Comparison of ENCODE assay signal across 21 mouse cellular contexts in the genomic region with DNA sequence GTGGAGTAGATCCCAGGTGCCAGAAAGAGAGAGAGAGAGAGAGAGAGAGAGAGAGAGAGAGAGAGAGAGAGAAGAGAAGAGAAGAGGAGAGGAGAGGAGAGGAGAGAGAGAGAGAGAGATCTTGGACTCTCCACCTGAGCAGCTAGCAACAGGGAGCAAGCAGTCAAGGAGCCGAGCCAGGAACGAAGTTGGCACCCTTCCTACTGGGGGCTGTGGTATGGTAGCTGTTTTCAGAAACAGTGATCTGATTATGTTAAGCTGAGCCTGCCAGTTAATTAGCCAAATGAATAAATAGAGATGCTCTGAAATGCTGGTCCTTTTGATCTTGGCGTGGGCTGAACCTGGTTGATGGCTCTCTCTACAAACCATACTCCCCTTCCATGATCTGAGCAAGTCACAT. TPM values are rescaled to one million over a fixed set of nuclear protein-coding genes. Genes with fewer than 3 reads are reported as not detected.
DNase-seq lines count a peak whose midpoint lies in the region; ATAC-seq and TF ChIP-seq lines count a peak whose summit lies in the region.
"Had no signal": no experiment of that assay in that cellular context is flagged by ENCODE, and none has a peak within 500 bp of the region (broad histone marks: within the 10 kb centered on the region; RNA-seq: fewer than 3 reads in every experiment).

No protein-coding gene starts in this region.

- peak; percentile 75 for DNase-seq in forebrain, embryonic 14.5 days (ENCODE audit: low spot score)
- DNase-seq in layer of hippocampus, postnatal 10 days (ENCODE audit: low spot score in 2 of 2): peak; percentile 19 to 26
- no peak for DNase-seq in layer of hippocampus, adult 8-10 months (ENCODE audit: low spot score in 2 of 2)
- DNase-seq in midbrain, postnatal 0 days (ENCODE audit: low spot score): peak; percentile 44
- DNase-seq in midbrain, embryonic 11.5 days (ENCODE audit: low spot score, missing footprints): no peak
- DNase-seq in brain, embryonic 14.5 days (ENCODE audit: low read depth): peak; percentile 81
- no peak for DNase-seq in hindbrain, embryonic 10.5 days (ENCODE audit: low spot score)
- DNase-seq: adrenal gland, postnatal 10 days; adrenal gland, postnatal 36 days; cerebellum, adult 18-20 months; cerebellum, adult 9-10 months; gastrocnemius, adult 2 months; gastrocnemius, postnatal 14 days had no signal

- H3K9me3 ChIP-seq in forebrain, embryonic 14.5 days (replicated peaks; ENCODE audit: control insufficient read depth, low read length): no peaks in the 10 kb centered on the region
- no peaks in the 10 kb centered on the region for H3K9me3 ChIP-seq in forebrain, embryonic 13.5 days (replicated peaks)
- H3K9me3 ChIP-seq in midbrain, postnatal 0 days (ENCODE audit: low read length): no peaks in the 10 kb centered on the region
- H3K9me3 ChIP-seq in midbrain, embryonic 11.5 days (ENCODE audit: control insufficient read depth, low read length): no peaks in the 10 kb centered on the region
- no peaks in the 10 kb centered on the region for H3K9me3 ChIP-seq in hindbrain, embryonic 10.5 days
- H3K9me3 ChIP-seq: forebrain, embryonic 10.5 days had no signal

- no peak for TF ChIP-seq POLR2A in brain, embryonic 14.5 days (IDR thresholded peaks at IDR 0.05; ENCODE audit: borderline replicate concordance, extremely low read depth, insufficient read depth, insufficient read length, poor library complexity, severe bottlenecking)

- no peak overlapping the region for H3K27ac ChIP-seq in forebrain, embryonic 14.5 days (ENCODE audit: low read depth, low read length)
- no peak overlapping the region for H3K27ac ChIP-seq in forebrain, embryonic 13.5 days
- H3K27ac ChIP-seq in midbrain, postnatal 0 days (ENCODE audit: low read depth, low read length): no peak overlapping the region
- H3K27ac ChIP-seq in midbrain, embryonic 11.5 days (ENCODE audit: low read depth, low read length): no peak overlapping the region
- no peak overlapping the region for H3K27ac ChIP-seq in hindbrain, embryonic 10.5 days
- H3K27ac ChIP-seq: forebrain, embryonic 10.5 days; gastrocnemius, adult 2 months; hindbrain, embryonic 14.5 days had no signal

- H3K9ac ChIP-seq in forebrain, embryonic 14.5 days (ENCODE audit: low read length): no peak overlapping the region
- H3K9ac ChIP-seq in forebrain, embryonic 13.5 days: no peak overlapping the region
- no peak overlapping the region for H3K9ac ChIP-seq in midbrain, postnatal 0 days (replicated peaks; ENCODE audit: low read length, poor library complexity, severe bottlenecking)
- no peak overlapping the region for H3K9ac ChIP-seq in midbrain, embryonic 11.5 days (ENCODE audit: low read length)
- H3K9ac ChIP-seq: hindbrain, embryonic 14.5 days had no signal

- H3K36me3 ChIP-seq in forebrain, embryonic 14.5 days (ENCODE audit: control insufficient read depth, insufficient read depth, low read length): no peaks in the 10 kb centered on the region
- no peaks in the 10 kb centered on the region for H3K36me3 ChIP-seq in forebrain, embryonic 13.5 days (ENCODE audit: poor library complexity, severe bottlenecking)
- no peaks in the 10 kb centered on the region for H3K36me3 ChIP-seq in midbrain, postnatal 0 days (ENCODE audit: insufficient read depth, low read length)
- H3K36me3 ChIP-seq in midbrain, embryonic 11.5 days (ENCODE audit: control insufficient read depth, insufficient read depth, low read length): no peaks in the 10 kb centered on the region
- no peaks in the 10 kb centered on the region for H3K36me3 ChIP-seq in hindbrain, embryonic 10.5 days
- H3K36me3 ChIP-seq: forebrain, embryonic 10.5 days had no signal

- no peak for ATAC-seq in forebrain, embryonic 14.5 days
- no peak for ATAC-seq in forebrain, embryonic 13.5 days
- ATAC-seq in midbrain, postnatal 0 days (ENCODE audit: low FRiP score): no peak
- no peak for ATAC-seq in midbrain, embryonic 11.5 days (ENCODE audit: low FRiP score)
- ATAC-seq: CD4-positive, CD25-positive, alpha-beta regulatory T cell, adult 4 months; forebrain, embryonic 16.5 days; intestine, postnatal 0 days; Patski had no signal

- H3K27me3 ChIP-seq in forebrain, embryonic 14.5 days (replicated peaks; ENCODE audit: control insufficient read depth, insufficient read depth, low read length): no peaks in the 10 kb centered on the region
- no peaks in the 10 kb centered on the region for H3K27me3 ChIP-seq in forebrain, embryonic 13.5 days
- no peaks in the 10 kb centered on the region for H3K27me3 ChIP-seq in midbrain, postnatal 0 days (ENCODE audit: insufficient read depth, low read length)
- H3K27me3 ChIP-seq in midbrain, embryonic 11.5 days (ENCODE audit: control insufficient read depth, insufficient read depth, low read length): no peaks in the 10 kb centered on the region
- H3K27me3 ChIP-seq in hindbrain, embryonic 10.5 days (ENCODE audit: insufficient read depth, poor library complexity, severe bottlenecking): no peaks in the 10 kb centered on the region; the same call in 1 of the 2 replicates
- H3K27me3 ChIP-seq: Patski had no signal

- no peak overlapping the region for H3K4me2 ChIP-seq in forebrain, embryonic 14.5 days (ENCODE audit: low read length)
- H3K4me2 ChIP-seq in forebrain, embryonic 13.5 days: no peak overlapping the region
- H3K4me2 ChIP-seq in midbrain, postnatal 0 days (ENCODE audit: low read depth, low read length, poor library complexity, severe bottlenecking): no peak overlapping the region
- H3K4me2 ChIP-seq in midbrain, embryonic 11.5 days: no peak overlapping the region
- H3K4me2 ChIP-seq: heart, embryonic 11.5 days; hindbrain, embryonic 14.5 days had no signal

- TF ChIP-seq CTCF in midbrain, postnatal 0 days (IDR thresholded peaks at IDR 0.05): no peak
- no peak for TF ChIP-seq CTCF in brain, embryonic 14.5 days (IDR thresholded peaks at IDR 0.05; ENCODE audit: borderline replicate concordance, extremely low read depth, insufficient read depth, insufficient read length)

- H3K4me3 ChIP-seq in forebrain, embryonic 14.5 days (ENCODE audit: low read depth, low read length): no peak overlapping the region
- no peak overlapping the region for H3K4me3 ChIP-seq in forebrain, embryonic 13.5 days
- H3K4me3 ChIP-seq in midbrain, postnatal 0 days (ENCODE audit: low read depth, low read length): no peak overlapping the region
- no peak overlapping the region for H3K4me3 ChIP-seq in midbrain, embryonic 11.5 days (ENCODE audit: low read depth, low read length)
- no peak overlapping the region for H3K4me3 ChIP-seq in hindbrain, embryonic 10.5 days
- H3K4me3 ChIP-seq: forebrain, embryonic 10.5 days; gastrocnemius, adult 2 months had no signal

- 32% methylated on average over 3 of the region's 3 CpGs for WGBS in forebrain, embryonic 14.5 days
- WGBS in forebrain, embryonic 13.5 days: 55% methylated on average over 3 of the region's 3 CpGs
- 73% methylated on average over 3 of the region's 3 CpGs for WGBS in midbrain, postnatal 0 days
- WGBS in midbrain, embryonic 11.5 days: 83% methylated on average over 3 of the region's 3 CpGs
- 88% methylated on average over 3 of the region's 3 CpGs for WGBS in hindbrain, embryonic 10.5 days

- H3K4me1 ChIP-seq in forebrain, embryonic 14.5 days (ENCODE audit: control insufficient read depth, insufficient read depth, low read length): no peaks in the 10 kb centered on the region; the same call in 1 of the 2 replicates
- peaks cover 16% of the 10 kb centered on the region for H3K4me1 ChIP-seq in forebrain, embryonic 13.5 days
- no peaks in the 10 kb centered on the region for H3K4me1 ChIP-seq in midbrain, postnatal 0 days (ENCODE audit: insufficient read depth, low read length)
- H3K4me1 ChIP-seq in midbrain, embryonic 11.5 days (ENCODE audit: control insufficient read depth, insufficient read depth, low read length): no peaks in the 10 kb centered on the region; the same call in 1 of the 2 replicates
- peaks cover 7% of the 10 kb centered on the region; the same call in 1 of the 2 replicates for H3K4me1 ChIP-seq in hindbrain, embryonic 10.5 days (replicated peaks)
- H3K4me1 ChIP-seq: forebrain, embryonic 10.5 days had no signal

RNA-seq across cellular contexts. Expression of gene Ccdc6, which starts 31.7 kb away (rescaled TPM):
- polyA plus RNA-seq in forebrain, embryonic 14.5 days (2014; fragmentation: Nextera tagmentation; extraction: Ambion mirVana): 22.8 and 25.8 TPM in 2 replicates
- polyA plus RNA-seq in forebrain, embryonic 13.5 days (2015; fragmentation: Nextera tagmentation; extraction: Ambion mirVana): 15.9 and 17.1 TPM in 2 replicates
- total RNA-seq in layer of hippocampus, postnatal 10 days (2021): 10 to 100 TPM; 68.3 to 73.0 TPM
- total RNA-seq in layer of hippocampus, adult 8-10 months (2022): 10 to 100 TPM; 56.7 to 70.6 (median 66.3) TPM
- total RNA-seq in midbrain, postnatal 0 days (2014; rRNA removed): 43.7 and 45.5 TPM in 2 replicates
- polyA plus RNA-seq in midbrain, postnatal 0 days (2015; fragmentation: Nextera tagmentation; extraction: Ambion mirVana): 26.6 and 28.0 TPM in 2 replicates
- polyA plus RNA-seq in midbrain, embryonic 11.5 days (2014; fragmentation: Nextera tagmentation; extraction: Ambion mirVana): 22.3 and 23.5 TPM in 2 replicates
- 27.6 and 44.2 TPM in 2 replicates for polyA plus RNA-seq in brain, embryonic 14.5 days (2012; rRNA removed)
- polyA plus RNA-seq in hindbrain, embryonic 10.5 days (2016; fragmentation: Nextera tagmentation; extraction: Ambion mirVana): 14.2 and 18.2 TPM in 2 replicates

Comparison
In these comparisons a context has a peak if more than half of its experiments do, and no peak if none do; other contexts are left out.
1. DNase-seq: peak in forebrain, embryonic 14.5 days (single experiment), layer of hippocampus, postnatal 10 days (2 of 2), midbrain, postnatal 0 days (single experiment) and brain, embryonic 14.5 days (single experiment); none in layer of hippocampus, adult 8-10 months (0 of 2), midbrain, embryonic 11.5 days (single experiment) and hindbrain, embryonic 10.5 days (single experiment).